Mouse (Mus musculus) liver, adult 2 months (tissue): ENCODE data around the gene Pomt2.

ENCODE experiments used
- CTCF ChIP-seq: fragments of 200-500 bp; IDR thresholded peaks from 2 replicates; pipeline ENCODE4 v1.5.1; 2011; ENCODE audit warnings: low read depth, low read length, control low read depth
- POLR2A ChIP-seq: fragments of 200-500 bp; IDR thresholded peaks from 2 replicates; pipeline ENCODE4 v1.6.1; 2011; ENCODE audit warnings: low read length, control low read depth; ENCODE audit not compliant: insufficient read depth; ENCODE audit errors: extremely low read depth

- no peak for TF ChIP-seq POLR2A
- no peak for TF ChIP-seq CTCF
Measured at GRCm38 (mm10) chr12:87057066-87057465, 90.7 kb downstream of the Pomt2 start.
